Mouse (Mus musculus) gastrocnemius, adult 2 months (tissue): ENCODE data around the gene Mfsd11. TPM values are rescaled to one million over a fixed set of nuclear protein-coding genes. Genes with fewer than 3 reads are reported as not detected.
A peak's percentile ranks its signal among the peaks of the same experiment; 100 is the strongest.

Experiments used
- DNase-seq: peaks from one replicate; pipeline ENCODE4 v3.0.0; 2022
- H3K27ac ChIP-seq: fragments of 200-600 bp; 2 replicates; pipeline ENCODE4 v1.8.1; 2022; ENCODE audit warnings: mild to moderate bottlenecking
- H3K4me3 ChIP-seq: fragments of 200-600 bp; 2 replicates; pipeline ENCODE4 v1.8.1; 2022; ENCODE audit warnings: mild to moderate bottlenecking, moderate library complexity
- CTCF ChIP-seq: fragments of 200-600 bp; IDR thresholded peaks from 2 replicates; pipeline ENCODE4 v1.8.1; 2022; ENCODE audit warnings: antibody characterized with exemption, mild to moderate bottlenecking, moderate library complexity
- intact Hi-C: fragments of 180-260 bp; cut with DNase I; formaldehyde crosslinking; loops from one replicate; pipeline ENCODE4 v1.15.1; 2025
- long read RNA-seq, 2 experiments: library from polyadenylated mRNA; stranded (forward); transcript quantifications; one replicate each; pipeline ENCODE4 v2.0.0; 2021
- total RNA-seq, 2 experiments: library from RNA; stranded (reverse); gene quantifications; 2 replicates each; pipeline ENCODE4 v1.2.3; 2021

The Mfsd11 gene
- 10 to 100 TPM; 21.5 to 23.9 TPM for total RNA-seq
- long read RNA-seq, experiment 1, transcript Mfsd11-201 (13 exons, 3,298 nt), result major isoform, 10 of 30 reads
- long read RNA-seq, experiment 1, partial matches to known transcripts, result 0 of 30 reads
- long read RNA-seq, experiment 1, other reads (novel, unspliced or antisense), result 19 of 30 reads
- long read RNA-seq, experiment 2, transcript Mfsd11-201 (13 exons, 3,298 nt), result major isoform, 14 of 28 reads
- long read RNA-seq, experiment 2, partial matches to known transcripts, result 2 of 28 reads
- long read RNA-seq, experiment 2, other reads (novel, unspliced or antisense), result 12 of 28 reads

DNA sequence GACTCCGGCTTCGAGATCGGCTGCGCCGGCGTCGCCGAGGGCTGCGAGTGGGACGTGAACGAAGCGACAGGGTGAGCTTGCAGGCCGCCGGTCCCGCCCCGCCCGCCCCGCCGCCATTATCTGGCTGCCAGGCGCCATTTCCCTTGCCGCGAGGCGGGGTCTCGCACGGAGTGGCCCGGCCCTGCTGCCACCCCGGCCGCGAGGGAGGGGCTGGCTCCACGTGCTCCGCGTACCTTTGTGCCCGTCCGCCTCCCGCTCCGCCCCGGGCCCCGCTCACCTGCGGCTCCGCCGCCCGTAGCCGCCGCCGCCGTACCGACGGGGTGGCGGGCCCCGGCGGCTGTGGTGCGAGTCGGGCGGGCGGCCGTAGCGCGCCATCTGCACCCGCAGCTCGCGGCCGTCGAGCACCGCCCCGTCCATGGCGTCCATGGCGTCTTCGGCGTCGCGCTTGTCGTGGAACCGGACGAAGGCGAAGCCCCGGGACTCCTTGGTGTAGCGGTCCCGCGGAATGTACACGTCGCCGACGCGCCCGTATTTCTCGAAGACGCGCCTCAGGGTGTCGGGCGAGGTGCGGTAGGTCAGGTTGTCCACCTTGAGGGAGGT is at the start of gene Mfsd11:
Gene Mfsd11, plus strand, starts transcription at position 150 of the 600 bp plus-strand sequence.
- Histone ChIP-seq H3K4me3 (peak within 1 kb of the TSS; percentile 93), H3K27ac (peak within 1 kb of the TSS; percentile 99)
- peak; percentile 90 for DNase-seq
- intact Hi-C loops, result loop anchor here (1.0 kb wide), 1 partner anchor 9 kb away; the partner anchor contains the start of genes Jmjd6 and Mettl23
- TF ChIP-seq CTCF, result no peak

DNA sequence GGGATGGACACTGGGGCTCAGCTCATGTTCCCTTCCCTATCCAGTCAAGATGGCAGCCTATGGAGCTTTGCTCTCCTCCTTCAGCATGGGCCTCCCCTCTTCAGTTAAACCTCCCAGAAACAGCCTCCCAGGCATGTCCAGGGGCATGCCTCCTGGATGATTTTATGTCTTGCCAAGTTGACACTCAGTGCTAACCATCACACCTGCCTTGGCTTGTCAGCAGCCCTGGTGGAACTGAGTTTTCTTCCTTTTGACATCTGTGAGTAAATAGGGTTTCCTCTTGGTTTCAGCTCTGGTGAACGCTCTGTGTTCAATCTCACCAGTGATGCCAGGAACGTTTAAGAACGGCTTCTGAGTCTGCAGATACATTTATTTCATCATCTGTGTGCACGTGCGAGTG is 49.5 kb upstream of the Mfsd11 start:
- Histone ChIP-seq H3K4me3 (no peak overlapping the region), H3K27ac (no peak overlapping the region)
- intact Hi-C loops, result no loop called here
- no peak for TF ChIP-seq CTCF
- DNase-seq, result no peak

DNA sequence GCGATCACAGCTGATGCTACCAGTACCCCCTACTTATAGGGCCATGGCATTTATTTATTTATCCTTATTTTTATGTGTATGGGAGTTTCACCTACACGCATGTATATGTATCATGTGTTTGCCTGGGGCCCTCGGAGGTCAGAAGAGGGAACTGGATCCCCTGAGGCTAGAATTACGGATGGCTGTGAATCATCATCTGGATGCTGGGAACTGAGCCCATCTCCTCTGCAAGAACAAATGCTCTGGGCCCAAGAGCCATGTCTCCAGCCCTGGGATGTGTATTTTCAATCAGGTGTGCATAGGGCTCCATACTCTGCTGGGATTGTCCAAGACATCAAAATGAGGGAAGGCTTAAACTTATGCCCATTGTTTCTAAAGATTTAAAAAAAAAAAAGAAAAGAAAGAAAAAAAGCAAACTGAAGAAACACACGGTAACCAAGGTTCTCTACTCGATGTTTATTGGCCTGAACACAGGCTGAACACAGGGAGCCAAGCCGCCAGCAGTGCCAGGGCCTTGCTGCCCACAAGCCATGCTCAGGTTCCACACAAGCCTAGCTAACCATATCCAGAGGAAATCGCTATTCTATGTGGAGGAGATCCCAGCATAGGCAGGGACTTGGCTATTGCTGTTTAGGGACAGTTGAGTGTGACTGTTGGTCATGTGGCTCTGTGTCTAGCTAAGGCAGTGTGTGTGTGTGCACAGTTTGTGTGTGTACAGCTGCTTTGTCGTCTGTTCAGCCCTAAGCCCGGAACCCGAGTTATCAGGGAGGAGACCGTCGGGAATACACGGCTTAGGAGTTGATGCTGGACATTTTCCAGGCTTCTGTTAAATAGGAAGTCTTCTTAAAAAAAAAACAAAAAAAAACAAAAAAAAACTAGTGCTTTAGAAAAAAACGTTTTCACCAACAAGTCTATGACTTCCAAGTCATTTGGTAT is 45.8 kb upstream of the Mfsd11 start:
- peak; percentile 72 for DNase-seq
- TF ChIP-seq CTCF, result no peak
- Histone ChIP-seq H3K27ac (peak overlapping the region; percentile 84), H3K4me3 (peak overlapping the region; percentile 30)
- intact Hi-C loops, result no loop called here

DNA sequence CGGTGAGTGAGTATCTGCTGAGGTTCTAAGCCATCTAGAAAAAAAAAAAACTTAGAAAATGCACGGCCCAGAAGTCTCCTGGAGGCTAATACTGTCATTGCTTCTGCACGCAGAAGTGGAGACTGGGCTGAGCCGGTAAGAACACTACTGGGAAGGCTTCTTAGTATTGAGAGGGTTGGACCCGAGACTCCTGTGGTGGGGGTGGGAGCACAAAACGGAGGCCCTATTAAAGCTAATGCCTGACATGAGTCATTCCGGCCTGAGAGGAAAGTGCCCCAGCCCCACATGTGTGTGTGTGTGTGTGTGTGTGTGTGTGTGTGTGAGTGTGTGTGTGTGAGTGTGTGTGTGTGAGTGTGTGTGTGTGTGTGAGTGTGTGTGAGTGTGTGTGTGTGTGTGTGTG is 45.1 kb upstream of the Mfsd11 start:
- DNase-seq, result no peak
- Histone ChIP-seq H3K27ac (peak overlapping the region; percentile 84), H3K4me3 (no peak overlapping the region)
- no peak for TF ChIP-seq CTCF
- intact Hi-C loops, result no loop called here

DNA sequence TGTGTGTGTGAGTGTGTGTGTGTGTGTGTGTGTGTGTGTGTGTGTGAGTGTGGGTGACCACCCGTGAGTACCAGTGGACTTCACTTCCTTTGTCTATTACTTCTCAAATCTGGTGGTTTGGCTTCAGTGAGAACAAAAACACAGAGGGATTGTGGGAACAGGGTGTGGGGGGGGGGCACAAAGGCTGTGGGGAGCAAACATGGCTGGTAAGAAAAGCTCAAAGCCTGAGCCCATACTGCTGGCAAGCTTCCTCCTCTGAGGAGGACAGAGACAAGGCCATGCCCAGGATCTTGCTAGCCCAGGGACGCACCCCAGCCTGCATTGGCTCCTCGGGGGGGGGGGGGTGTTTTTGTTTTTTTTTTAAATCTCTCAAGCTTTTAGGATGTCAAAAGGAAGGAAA is 44.7 kb upstream of the Mfsd11 start:
- no peak for DNase-seq
- Histone ChIP-seq H3K27ac (peak overlapping the region; percentile 80), H3K4me3 (no peak overlapping the region)
- TF ChIP-seq CTCF, result no peak
- intact Hi-C loops, result no loop called here

DNA sequence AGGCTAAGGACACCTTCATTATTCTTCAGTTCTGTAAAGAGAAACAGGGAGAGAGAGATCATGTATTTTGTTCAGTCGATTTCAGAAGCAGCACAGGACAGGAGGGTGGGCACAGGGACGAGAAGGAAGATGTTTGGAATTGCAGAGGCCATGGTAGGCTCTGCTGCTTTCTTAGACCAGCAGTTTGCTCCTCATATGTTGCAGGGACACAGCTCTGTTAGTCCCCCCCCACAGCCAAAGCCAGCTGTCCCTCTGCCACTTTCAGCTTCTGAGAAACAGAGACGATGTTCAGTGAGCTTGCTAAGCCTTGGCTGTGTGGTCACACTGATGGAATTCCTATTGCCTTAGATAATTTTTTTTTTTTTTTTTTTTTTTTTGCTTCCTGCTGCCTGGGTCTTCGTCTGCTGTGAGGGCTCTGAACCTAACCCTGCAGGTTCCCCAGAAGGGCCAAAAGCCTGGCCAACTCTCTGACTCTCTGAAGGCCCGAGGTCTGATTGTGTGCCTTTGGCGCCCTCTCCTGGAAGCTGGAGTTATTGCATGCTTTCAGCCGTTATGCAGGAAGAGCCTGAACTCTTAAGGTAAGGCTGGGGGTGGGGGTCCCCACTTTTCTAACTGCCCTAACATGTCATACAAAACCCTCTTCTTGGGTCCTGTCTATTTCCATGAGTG is 44.2 kb upstream of the Mfsd11 start:
- H3K27ac ChIP-seq, result peak overlapping the region; percentile 80
- peak; percentile 89 for DNase-seq
- intact Hi-C loops, result loop anchor here (1.0 to 2.0 kb wide), 3 partner anchors 137 to 221 kb away; partner anchors contain the start of gene Aanat
- TF ChIP-seq CTCF, result peak; percentile 87
- H3K4me3 ChIP-seq, result no peak overlapping the region

DNA sequence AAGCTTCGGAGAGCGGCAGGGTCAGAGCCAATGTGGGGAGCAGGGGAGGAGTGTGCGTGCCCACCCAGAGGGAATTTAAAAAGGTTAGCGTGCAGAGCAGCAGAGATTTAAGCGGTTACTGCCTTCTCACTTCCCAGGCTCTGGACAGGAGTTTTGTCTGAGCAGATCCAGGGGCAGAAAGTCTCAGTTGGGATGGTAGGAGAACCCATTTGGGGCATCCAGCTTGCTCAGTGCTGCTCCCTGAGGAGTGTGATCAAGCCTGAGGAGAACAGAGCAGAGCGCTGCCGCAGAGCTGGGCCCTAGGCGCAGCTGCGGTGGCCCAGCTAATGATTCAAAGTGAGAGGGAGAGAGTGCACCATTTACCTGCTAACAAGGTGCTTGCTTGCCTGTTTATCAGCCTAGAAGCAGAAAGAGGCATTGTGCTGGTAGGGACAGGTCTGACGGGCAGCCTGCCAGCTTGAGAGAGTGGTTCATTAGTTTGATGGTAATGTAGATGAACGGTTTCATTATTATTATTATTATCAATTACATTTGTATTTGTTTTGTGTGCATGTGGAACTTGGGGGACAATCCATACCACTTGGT is 43.3 kb upstream of the Mfsd11 start:
- Histone ChIP-seq H3K4me3 (no peak overlapping the region), H3K27ac (peak overlapping the region; percentile 80; the same call in 1 of the 2 replicates)
- intact Hi-C loops, result loop anchor here (1.0 to 2.0 kb wide), 3 partner anchors 138 to 222 kb away; partner anchors contain the start of gene Aanat
- no peak for DNase-seq
- TF ChIP-seq CTCF, result no peak

DNA sequence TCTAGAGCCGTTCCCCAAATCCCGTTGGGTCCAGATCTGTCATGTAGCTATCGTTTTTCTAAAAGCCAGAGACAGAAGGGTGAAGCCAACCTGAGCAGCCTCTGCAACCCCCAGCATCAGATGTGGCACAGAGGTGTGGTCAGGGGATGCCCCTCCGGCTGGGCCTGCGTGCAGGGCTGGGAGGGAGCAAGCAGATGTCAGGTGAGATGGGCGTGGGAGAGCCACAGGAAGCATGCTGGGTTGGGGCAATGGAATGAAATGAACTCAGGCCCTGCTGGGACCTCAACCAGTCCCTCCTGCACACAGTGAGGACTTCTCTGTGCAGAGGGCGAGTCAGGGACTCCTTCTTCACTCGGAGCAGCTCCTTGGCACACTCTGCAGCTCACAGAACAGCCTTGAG is 42.7 kb upstream of the Mfsd11 start:
- intact Hi-C loops, result loop anchor here (2.0 kb wide), 1 partner anchor 223 kb away; the partner anchor contains the start of gene Aanat
- no peak for DNase-seq
- no peak overlapping the region for H3K27ac ChIP-seq
- no peak overlapping the region for H3K4me3 ChIP-seq
- TF ChIP-seq CTCF, result no peak

DNA sequence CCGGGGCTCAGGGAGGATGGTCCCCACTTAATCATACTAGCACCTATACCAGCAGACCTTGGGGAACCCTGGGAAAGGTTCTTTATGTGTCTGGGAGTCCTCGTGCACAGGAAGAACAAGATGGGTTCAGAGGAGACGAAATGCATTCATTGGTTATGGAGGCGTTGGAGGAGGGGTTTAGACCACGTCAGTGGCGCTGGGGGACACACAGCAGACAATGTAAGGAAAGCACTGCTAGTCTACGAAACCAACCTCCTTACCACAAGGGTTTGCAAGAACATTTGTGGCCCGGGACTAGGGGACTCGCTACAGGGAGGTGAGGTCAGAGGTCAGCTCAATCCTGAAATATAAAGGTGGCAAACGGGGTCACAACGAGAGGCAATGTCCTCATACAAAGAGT is 41.7 kb upstream of the Mfsd11 start:
- intact Hi-C loops, result no loop called here
- Histone ChIP-seq H3K27ac (peak overlapping the region; percentile 79; the same call in 1 of the 2 replicates), H3K4me3 (no peak overlapping the region)
- no peak for DNase-seq
- no peak for TF ChIP-seq CTCF

DNA sequence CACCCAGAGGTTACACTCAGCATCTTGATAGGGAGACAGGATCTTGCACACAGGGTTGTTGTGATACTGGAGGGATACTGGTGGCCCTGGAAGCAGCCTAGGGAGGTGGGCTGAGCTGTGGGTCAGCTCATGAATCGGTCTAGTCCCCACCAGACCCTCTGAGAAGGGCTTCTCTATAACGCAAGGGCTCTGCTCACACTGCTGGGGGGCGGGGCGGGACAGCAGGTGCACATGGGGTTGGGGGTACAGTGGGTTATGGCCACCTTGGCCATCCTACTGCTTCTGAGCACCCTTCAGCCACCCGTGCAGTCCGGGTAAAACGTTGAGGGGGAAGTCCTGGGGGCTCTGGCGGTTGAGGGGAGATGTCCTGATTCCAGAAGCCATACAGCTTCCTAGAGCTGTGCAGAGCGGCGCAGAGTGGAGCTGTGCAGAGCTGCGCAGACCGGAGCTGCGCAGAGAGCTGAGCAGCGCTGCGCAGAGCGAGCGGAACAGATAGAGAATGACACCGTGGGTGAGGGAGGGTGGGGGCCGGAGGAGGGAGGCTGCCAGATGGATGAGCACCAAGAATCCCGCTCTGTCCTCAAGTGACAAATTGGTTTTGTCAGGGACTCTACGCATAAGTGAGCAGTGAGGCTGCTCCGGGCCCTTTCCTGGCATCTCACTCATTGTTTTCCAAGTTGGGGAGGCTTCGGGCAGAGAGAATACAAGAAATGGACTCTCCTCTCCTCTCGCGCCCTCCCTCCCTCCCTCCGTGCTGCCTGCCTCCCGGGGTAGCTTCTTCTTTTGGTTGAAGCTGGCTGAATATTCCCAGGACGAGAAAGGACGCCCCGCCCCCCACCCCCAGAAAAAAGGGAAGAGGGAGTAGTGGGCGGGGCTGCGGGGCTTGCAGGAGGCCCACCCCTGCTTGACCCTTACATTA is 41.0 kb upstream of the Mfsd11 start:
- DNase-seq, result peak; percentile 68
- intact Hi-C loops, result no loop called here
- H3K27ac ChIP-seq, result peak overlapping the region; percentile 79
- TF ChIP-seq CTCF, result peak; percentile 5; the same call in 1 of the 2 replicates
- peak overlapping the region; percentile 65 for H3K4me3 ChIP-seq
